Mouse (Mus musculus) liver, postnatal 0 days (tissue): ENCODE measurements around the gene Itpk1.

ENCODE experiments used
- CTCF ChIP-seq: sonication (generic); IDR thresholded peaks from 2 replicates; pipeline ENCODE4 v1.5.1; 2016; ENCODE audit warnings: antibody characterized with exemption, low read depth
- EP300 ChIP-seq: IDR thresholded peaks from 2 replicates; pipeline ENCODE4 v1.6.1; 2016; ENCODE audit warnings: antibody characterized with exemption, low read depth, mild to moderate bottlenecking

DNA sequence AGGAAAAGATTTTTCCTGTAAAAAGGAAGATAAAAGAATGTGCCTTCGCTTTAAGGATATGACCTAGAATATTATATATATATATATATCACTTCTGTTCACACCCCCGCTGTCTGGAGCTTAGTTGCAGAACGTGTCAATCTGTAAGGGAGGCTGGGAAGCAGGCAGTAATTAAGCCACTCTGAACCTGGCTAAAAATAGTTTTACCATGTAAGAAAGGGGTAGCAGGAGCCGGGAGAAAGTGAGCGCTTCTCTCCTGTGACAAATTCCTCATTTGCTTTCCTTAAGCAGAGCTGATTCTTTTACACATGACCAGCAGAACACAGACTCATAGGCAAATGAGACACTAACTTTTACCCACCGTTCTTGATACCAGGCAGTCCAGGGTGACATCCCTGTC, 19.1 kb upstream of the Itpk1 start:
- TF ChIP-seq EP300, result no peak
- TF ChIP-seq CTCF, result no peak
